Mouse (Mus musculus) limb, embryonic 11.5 days (tissue): ENCODE results near the gene Rpap3. TPM values are rescaled to one million over a fixed set of nuclear protein-coding genes. Genes with fewer than 3 reads are reported as not detected.
A peak's percentile ranks its signal among the peaks of the same experiment; 100 is the strongest.

ENCODE experiments used
- ATAC-seq: fragments of 200-750 bp; cut with Nextera tagmentation; 2 replicates; pipeline ENCODE4 v1.8.0; 2017; ENCODE audit warnings: low read depth; ENCODE audit not compliant: insufficient number of reproducible peaks, low FRiP score, low TSS enrichment
- DNase-seq: peaks from one replicate; pipeline ENCODE4 v3.0.0-alpha.2; 2015; ENCODE audit warnings: low spot score
- H3K27ac ChIP-seq: fragments of 300-500 bp; sonication (generic); replicated peaks from 2 replicates; pipeline ENCODE4 v1.5.1; 2014; ENCODE audit warnings: low read depth, mild to moderate bottlenecking, low read length
- H3K27me3 ChIP-seq: fragments of 300-500 bp; sonication (generic); 2 replicates; pipeline ENCODE4 v1.6.1; 2014; ENCODE audit warnings: mild to moderate bottlenecking, low read length, mixed read lengths; ENCODE audit not compliant: control insufficient read depth, insufficient read depth
- H3K36me3 ChIP-seq: fragments of 300-500 bp; sonication (generic); 2 replicates; pipeline ENCODE4 v1.6.1; 2014; ENCODE audit warnings: mild to moderate bottlenecking, low read length, moderate library complexity, mixed read lengths; ENCODE audit not compliant: control insufficient read depth, insufficient read depth
- H3K4me1 ChIP-seq: fragments of 300-500 bp; sonication (generic); 2 replicates; pipeline ENCODE4 v1.6.1; 2014; ENCODE audit warnings: low read length, mixed read lengths; ENCODE audit not compliant: control insufficient read depth, insufficient read depth
- H3K4me2 ChIP-seq: fragments of 300-500 bp; sonication (generic); 2 replicates; pipeline ENCODE4 v1.6.1; 2014; ENCODE audit warnings: low read depth, mild to moderate bottlenecking, moderate library complexity; ENCODE audit not compliant: severe bottlenecking
- H3K4me3 ChIP-seq: fragments of 300-500 bp; sonication (generic); 2 replicates; pipeline ENCODE4 v1.5.1; 2014; ENCODE audit warnings: low read depth, low read length
- H3K9ac ChIP-seq: fragments of 300-500 bp; sonication (generic); 2 replicates; pipeline ENCODE4 v1.6.1; 2014; ENCODE audit warnings: mild to moderate bottlenecking, low read length
- H3K9me3 ChIP-seq: fragments of 300-500 bp; sonication (generic); 2 replicates; pipeline ENCODE4 v1.6.1; 2016; ENCODE audit warnings: low read length; ENCODE audit not compliant: control insufficient read depth
- WGBS: fragments of 180-500 bp; shearing (Covaris S2); extraction: QIAGEN DNeasy Blood & Tissue Kit; methylation state at CpG from one replicate; pipeline ENCODE4 v1.1.7; 2014; 5-methylcytosine and 5-hydroxymethylcytosine counted together
- polyA plus RNA-seq: library from polyadenylated mRNA; unstranded; fragments of >200 nt; fragmentation: Nextera tagmentation; extraction: Ambion mirVana; gene quantifications from 2 replicates; pipeline ENCODE4 v1.2.1, GENCODE M21; 2014

The Rpap3 gene
- polyA plus RNA-seq: 49.5 and 50.0 TPM in 2 replicates

DNA sequence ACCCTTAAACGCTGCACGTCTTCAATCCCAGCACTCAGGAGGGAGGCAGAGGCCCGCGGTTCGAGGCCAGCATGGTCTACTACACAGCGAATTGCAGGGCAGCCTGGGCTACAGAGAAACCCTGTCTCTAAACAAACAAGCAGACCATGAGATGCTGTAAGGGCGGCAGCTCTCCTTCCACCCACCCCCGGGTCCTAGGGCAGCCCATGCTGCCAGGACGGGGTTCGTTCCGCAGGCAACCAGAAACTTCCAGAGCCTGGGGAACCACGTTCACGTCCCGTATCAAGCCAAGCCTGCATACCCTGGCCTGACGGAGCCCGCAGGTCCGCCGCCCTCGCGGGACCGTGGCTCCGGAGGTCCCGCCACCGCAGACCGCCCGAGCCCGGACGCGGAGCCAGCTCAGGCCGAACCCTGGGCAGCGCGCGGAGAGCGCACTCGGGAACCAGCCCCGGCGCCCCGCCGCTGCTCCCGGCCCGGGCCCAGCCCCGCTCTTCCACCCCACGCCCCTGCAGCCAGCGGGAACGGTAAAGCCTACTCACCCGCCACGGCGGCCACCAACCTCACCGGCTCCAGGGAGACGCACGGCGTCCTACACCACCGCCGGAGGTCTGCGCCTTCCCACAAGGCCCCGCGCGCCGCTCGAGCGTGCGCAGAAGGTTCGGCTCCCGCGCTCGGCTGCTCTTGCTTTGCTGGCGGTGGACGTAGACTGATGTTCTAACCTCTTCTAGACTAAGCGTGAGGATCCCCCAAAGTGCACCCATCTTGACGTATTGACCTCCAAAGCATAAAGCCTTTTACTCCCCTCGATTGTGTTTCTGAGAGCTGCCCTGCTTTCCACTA, at the start of gene Rpap3:
Gene Rpap3, minus strand, starts transcription at position 615 of the 840 bp plus-strand sequence.
- peak within 1 kb of the TSS; percentile 91 for H3K9ac ChIP-seq
- peak within 1 kb of the TSS; percentile 32; the same call in 1 of the 2 replicates for H3K27ac ChIP-seq
- peak within 1 kb of the TSS; percentile 93 for H3K4me3 ChIP-seq
- DNase-seq (peak; percentile 88), ATAC-seq (peak; percentile 85)
- H3K4me2 ChIP-seq: peak within 1 kb of the TSS; percentile 74
- under 1% methylated on average over 71 of the region's 71 CpGs for WGBS
- no peaks in the 10 kb centered on the region for H3K27me3 ChIP-seq
- H3K36me3 ChIP-seq: peaks cover 5% of the 10 kb centered on the region; the same call in 1 of the 2 replicates
- peaks cover 6% of the 10 kb centered on the region; the same call in 1 of the 2 replicates for H3K4me1 ChIP-seq
- H3K9me3 ChIP-seq: no peaks in the 10 kb centered on the region

- Histone ChIP-seq H3K4me1 (peaks cover 12% of the 10 kb centered on the region), H3K36me3 (no peaks in the 10 kb centered on the region), H3K4me2 (no peak overlapping the region), H3K9ac (peak overlapping the region; percentile 32; the same call in 1 of the 2 replicates), H3K27me3 (no peaks in the 10 kb centered on the region), H3K27ac (no peak overlapping the region), H3K4me3 (no peak overlapping the region), H3K9me3 (no peaks in the 10 kb centered on the region)
- ATAC-seq (no peak), DNase-seq (no peak)
- 53% methylated on average over 8 of the region's 8 CpGs for WGBS
Observed at GRCm38 (mm10) chr15:97755361-97755760, 49.7 kb upstream of the Rpap3 start.

GRCm38 (mm10) chr15:97754476-97754875, 48.9 kb upstream of the Rpap3 start:
- no peak for ATAC-seq
- Histone ChIP-seq H3K4me1 (peaks cover 14% of the 10 kb centered on the region), H3K36me3 (no peaks in the 10 kb centered on the region), H3K27me3 (no peaks in the 10 kb centered on the region), H3K9ac (peak overlapping the region; percentile 27; the same call in 1 of the 2 replicates), H3K4me2 (no peak overlapping the region), H3K4me3 (no peak overlapping the region), H3K27ac (no peak overlapping the region), H3K9me3 (no peaks in the 10 kb centered on the region)
- WGBS: 80% methylated on average over 6 of the region's 6 CpGs
- no peak for DNase-seq

GRCm38 (mm10) chr15:97752491-97752890, 46.9 kb upstream of the Rpap3 start:
- Histone ChIP-seq H3K4me2 (no peak overlapping the region), H3K9ac (no peak overlapping the region), H3K36me3 (no peaks in the 10 kb centered on the region), H3K4me3 (no peak overlapping the region), H3K27me3 (no peaks in the 10 kb centered on the region), H3K9me3 (no peaks in the 10 kb centered on the region), H3K27ac (no peak overlapping the region), H3K4me1 (peaks cover 14% of the 10 kb centered on the region)
- 89% methylated on average over 5 of the region's 5 CpGs for WGBS
- ATAC-seq (no peak), DNase-seq (no peak)

GRCm38 (mm10) chr15:97751676-97752075, 46.1 kb upstream of the Rpap3 start:
- no peaks in the 10 kb centered on the region for H3K9me3 ChIP-seq
- H3K27ac ChIP-seq: no peak overlapping the region
- H3K9ac ChIP-seq: no peak overlapping the region
- H3K4me3 ChIP-seq: no peak overlapping the region
- ATAC-seq (no peak), DNase-seq (no peak)
- H3K27me3 ChIP-seq: no peaks in the 10 kb centered on the region
- H3K4me2 ChIP-seq: no peak overlapping the region
- peaks cover 14% of the 10 kb centered on the region for H3K4me1 ChIP-seq
- peaks cover 2% of the 10 kb centered on the region; the same call in 1 of the 2 replicates for H3K36me3 ChIP-seq
- 85% methylated on average over 2 of the region's 2 CpGs for WGBS

DNA sequence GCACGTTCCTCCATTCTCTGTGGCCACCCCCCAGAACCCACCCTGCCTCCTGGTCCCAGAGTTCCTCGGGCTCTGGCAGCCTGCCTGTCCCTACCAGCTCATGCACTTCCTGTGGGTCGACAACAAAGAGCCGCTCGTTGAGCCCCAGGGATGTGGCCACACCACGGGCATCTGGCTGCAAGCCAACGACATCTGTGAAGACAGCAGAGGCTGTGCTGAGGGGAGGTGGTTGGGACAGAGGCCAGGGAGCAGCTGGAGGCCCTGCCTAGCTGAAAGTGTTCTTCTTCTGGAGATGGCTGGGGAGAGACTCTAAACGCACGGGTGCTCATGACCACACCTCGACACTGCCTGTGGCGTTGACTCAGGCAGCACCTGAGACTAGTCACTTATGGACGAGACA, 45.1 kb upstream of the Rpap3 start:
- Histone ChIP-seq H3K27ac (0 out of 2 replicates have a peak overlapping the region, but pooled peaks have one; percentile 26), H3K9me3 (no peaks in the 10 kb centered on the region), H3K4me1 (peaks cover 14% of the 10 kb centered on the region), H3K4me3 (no peak overlapping the region), H3K27me3 (no peaks in the 10 kb centered on the region), H3K4me2 (no peak overlapping the region), H3K9ac (no peak overlapping the region; the same call in 1 of the 2 replicates), H3K36me3 (peaks cover 2% of the 10 kb centered on the region; the same call in 1 of the 2 replicates)
- DNase-seq (peak; percentile 69), ATAC-seq (peak; percentile 42; the same call in 1 of the 2 replicates)
- WGBS: 49% methylated on average over 12 of the region's 12 CpGs

DNA sequence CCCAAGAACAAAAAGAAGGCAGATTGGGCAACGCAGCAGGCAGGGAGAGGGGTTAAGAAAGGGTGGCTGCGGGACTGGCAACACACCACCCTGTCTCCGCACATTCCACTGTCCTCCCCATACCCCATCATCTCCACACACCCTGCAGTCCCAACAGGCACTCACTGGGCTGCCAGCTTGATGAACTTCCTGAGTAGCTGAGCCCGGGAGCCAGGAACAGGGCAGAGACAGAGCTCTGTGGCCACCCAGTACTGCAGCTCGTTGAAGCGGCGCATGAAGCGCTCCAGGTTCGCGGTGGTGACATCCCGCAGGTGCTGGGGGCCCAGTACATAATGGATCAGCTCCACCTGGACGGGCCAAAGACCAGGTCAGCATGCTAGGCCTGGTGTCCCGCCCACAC, 44.2 kb upstream of the Rpap3 start:
- ATAC-seq: no peak
- no peak for DNase-seq
- no peaks in the 10 kb centered on the region for H3K27me3 ChIP-seq
- no peak overlapping the region for H3K27ac ChIP-seq
- H3K4me3 ChIP-seq: no peak overlapping the region
- H3K4me2 ChIP-seq: no peak overlapping the region
- 87% methylated on average over 13 of the region's 13 CpGs for WGBS
- peaks cover 2% of the 10 kb centered on the region; the same call in 1 of the 2 replicates for H3K36me3 ChIP-seq
- H3K9me3 ChIP-seq: no peaks in the 10 kb centered on the region
- H3K9ac ChIP-seq: no peak overlapping the region
- peaks cover 11% of the 10 kb centered on the region for H3K4me1 ChIP-seq

- Histone ChIP-seq H3K27ac (no peak overlapping the region), H3K4me2 (no peak overlapping the region), H3K4me1 (peaks cover 10% of the 10 kb centered on the region), H3K9ac (no peak overlapping the region), H3K4me3 (no peak overlapping the region), H3K27me3 (no peaks in the 10 kb centered on the region), H3K9me3 (no peaks in the 10 kb centered on the region), H3K36me3 (peaks cover 2% of the 10 kb centered on the region; the same call in 1 of the 2 replicates)
- ATAC-seq: no peak
- 91% methylated on average over 9 of the region's 9 CpGs for WGBS
- DNase-seq: no peak
Observed at GRCm38 (mm10) chr15:97749397-97749796, 43.8 kb upstream of the Rpap3 start.
